Mouse (Mus musculus) limb, embryonic 14.5 days (tissue): ENCODE measurements around the gene Gdf9. TPM values are rescaled to one million over a fixed set of nuclear protein-coding genes. Genes with fewer than 3 reads are reported as not detected.

Source experiments
- ATAC-seq: fragments of 200-750 bp; cut with Nextera tagmentation; 2 replicates; pipeline ENCODE4 v1.8.0; 2017; ENCODE audit warnings: low read depth, moderate number of reproducible peaks, moderate TSS enrichment; ENCODE audit not compliant: low FRiP score
- DNase-seq: peaks from one replicate; pipeline ENCODE4 v3.0.0-alpha.2; 2015; ENCODE audit warnings: low spot score
- H3K27ac ChIP-seq: fragments of 300-500 bp; sonication (generic); replicated peaks from 2 replicates; pipeline ENCODE4 v1.5.1; 2014; ENCODE audit warnings: low read depth, mild to moderate bottlenecking, low read length, moderate library complexity, mixed read lengths
- H3K27me3 ChIP-seq: fragments of 300-500 bp; sonication (generic); 2 replicates; pipeline ENCODE4 v1.6.1; 2014; ENCODE audit warnings: low read length, mixed read lengths; ENCODE audit not compliant: control insufficient read depth, insufficient read depth
- H3K36me3 ChIP-seq: fragments of 300-500 bp; sonication (generic); 2 replicates; pipeline ENCODE4 v1.6.1; 2014; ENCODE audit warnings: mild to moderate bottlenecking, low read length, moderate library complexity, mixed read lengths; ENCODE audit not compliant: control insufficient read depth, insufficient read depth
- H3K4me1 ChIP-seq: fragments of 300-500 bp; sonication (generic); 2 replicates; pipeline ENCODE4 v1.6.1; 2014; ENCODE audit warnings: antibody characterized with exemption, low read length, mixed read lengths; ENCODE audit not compliant: control insufficient read depth, insufficient read depth
- H3K4me2 ChIP-seq: fragments of 300-500 bp; sonication (generic); replicated peaks from 2 replicates; pipeline ENCODE4 v1.6.1; 2014; ENCODE audit warnings: low read depth, mild to moderate bottlenecking, low read length, moderate library complexity; ENCODE audit not compliant: severe bottlenecking
- H3K4me3 ChIP-seq: fragments of 300-500 bp; sonication (generic); replicated peaks from 2 replicates; pipeline ENCODE4 v1.5.1; 2014; ENCODE audit warnings: low read length
- H3K9ac ChIP-seq: fragments of 300-500 bp; sonication (generic); 2 replicates; pipeline ENCODE4 v1.6.1; 2014; ENCODE audit warnings: mild to moderate bottlenecking, low read depth, low read length, moderate library complexity; ENCODE audit not compliant: severe bottlenecking
- H3K9me3 ChIP-seq: fragments of 300-500 bp; sonication (generic); 2 replicates; pipeline ENCODE4 v1.6.1; 2016; ENCODE audit warnings: low read length; ENCODE audit not compliant: control insufficient read depth
- POLR2A ChIP-seq: fragments of 200-500 bp; IDR thresholded peaks from 2 replicates; pipeline ENCODE4 v1.8.0; 2012; ENCODE audit warnings: inconsistent platforms, mild to moderate bottlenecking, moderate library complexity, borderline replicate concordance; ENCODE audit not compliant: insufficient read depth, insufficient read length; ENCODE audit errors: extremely low read depth
- WGBS: fragments of 180-500 bp; shearing (Covaris S2); extraction: QIAGEN DNeasy Blood & Tissue Kit; methylation state at CpG from one replicate; pipeline ENCODE4 v1.1.7; 2014; 5-methylcytosine and 5-hydroxymethylcytosine counted together
- polyA plus RNA-seq, 2 experiments: library from polyadenylated mRNA; depleted of rRNA in 1 of 2; stranded (reverse) in 1 of 2; unstranded in 1 of 2; fragments of >200 nt; fragmentation: Nextera tagmentation in 1 of 2; extraction: Ambion mirVana in 1 of 2; gene quantifications; 2 replicates each; pipeline versions ENCODE4 v1.2.1 to v1.2.3; 2012 to 2014

The Gdf9 gene
- polyA plus RNA-seq, 2 experiments = 1.8 to 2.6 TPM

- under 1% methylated on average over 38 of the region's 62 CpGs for WGBS
- Histone ChIP-seq H3K4me3 (peak overlapping the region; percentile 44), H3K36me3 (no peaks in the 10 kb centered on the region), H3K9me3 (no peaks in the 10 kb centered on the region), H3K27me3 (peaks cover 56% of the 10 kb centered on the region), H3K4me2 (peak overlapping the region; percentile 78), H3K27ac (no peak overlapping the region), H3K4me1 (peaks cover 13% of the 10 kb centered on the region), H3K9ac (peak overlapping the region; percentile 38; the same call in 1 of the 2 replicates)
- DNase-seq (no peak), ATAC-seq (no peak)
- no peak for TF ChIP-seq POLR2A
These were observed 48.5 kb downstream of the Gdf9 start for GRCm38 (mm10) chr11:53479171-53479782.

- Histone ChIP-seq H3K4me3 (peak within 1 kb of the TSS; percentile 44), H3K4me1 (peaks cover 13% of the 10 kb centered on the region), H3K27me3 (peaks cover 54% of the 10 kb centered on the region), H3K4me2 (peak within 1 kb of the TSS; percentile 78), H3K36me3 (no peaks in the 10 kb centered on the region), H3K27ac (no peak within 1 kb of the TSS), H3K9me3 (no peaks in the 10 kb centered on the region), H3K9ac (peak within 1 kb of the TSS; percentile 38; the same call in 1 of the 2 replicates)
- ATAC-seq (no peak), DNase-seq (no peak)
- WGBS = 2% methylated on average over 33 of the region's 40 CpGs
- no peak for TF ChIP-seq POLR2A
These were observed 49.0 kb downstream of the Gdf9 start, which contains the start of the genes Gm9945 and Sowaha for GRCm38 (mm10) chr11:53479783-53480301. TSS of gene Gm9945 (plus strand) at chr11:53480166. TSS of gene Sowaha (minus strand) at chr11:53480274.

- Histone ChIP-seq H3K9me3 (no peaks in the 10 kb centered on the region), H3K4me3 (no peak overlapping the region), H3K4me1 (peaks cover 13% of the 10 kb centered on the region), H3K9ac (no peak overlapping the region), H3K27me3 (peaks cover 48% of the 10 kb centered on the region), H3K36me3 (no peaks in the 10 kb centered on the region), H3K4me2 (no peak overlapping the region), H3K27ac (no peak overlapping the region)
- DNase-seq (no peak), ATAC-seq (no peak)
- no peak for TF ChIP-seq POLR2A
- 69% methylated on average over 4 of the region's 4 CpGs for WGBS
These were observed 50.4 kb downstream of the Gdf9 start for GRCm38 (mm10) chr11:53481088-53481730.

GRCm38 (mm10) chr11:53483159-53483891, 52.5 kb downstream of the Gdf9 start:
- no peak for TF ChIP-seq POLR2A
- Histone ChIP-seq H3K4me2 (no peak overlapping the region), H3K4me1 (peaks cover 19% of the 10 kb centered on the region), H3K27ac (no peak overlapping the region), H3K36me3 (no peaks in the 10 kb centered on the region), H3K27me3 (peaks cover 39% of the 10 kb centered on the region), H3K9me3 (no peaks in the 10 kb centered on the region), H3K4me3 (no peak overlapping the region), H3K9ac (no peak overlapping the region)
- DNase-seq (no peak), ATAC-seq (no peak)
- 74% methylated on average over 9 of the region's 9 CpGs for WGBS

GRCm38 (mm10) chr11:53485719-53486118, 54.9 kb downstream of the Gdf9 start:
- H3K9me3 ChIP-seq = no peaks in the 10 kb centered on the region
- DNase-seq (no peak), ATAC-seq (no peak)
- 0 out of 2 replicates have a peak, but pooled peaks cover 6% of the 10 kb centered on the region for H3K4me1 ChIP-seq
- H3K9ac ChIP-seq = no peak overlapping the region
- no peak overlapping the region for H3K27ac ChIP-seq
- H3K4me3 ChIP-seq = no peak overlapping the region
- no peak overlapping the region for H3K4me2 ChIP-seq
- 44% methylated on average over 3 of the region's 3 CpGs for WGBS
- H3K36me3 ChIP-seq = no peaks in the 10 kb centered on the region
- peaks cover 15% of the 10 kb centered on the region for H3K27me3 ChIP-seq
- TF ChIP-seq POLR2A = no peak
